Mouse (Mus musculus) olfactory bulb, adult 2 months (tissue): Measurements from ENCODE around the gene Itgb7.

ENCODE experiments used
- CTCF ChIP-seq: fragments of 200-500 bp; IDR thresholded peaks from 2 replicates; pipeline ENCODE4 v1.5.1; 2012; ENCODE audit warnings: low read depth, mild to moderate bottlenecking, low read length, moderate library complexity; ENCODE audit not compliant: insufficient read depth
- POLR2A ChIP-seq: fragments of 200-500 bp; IDR thresholded peaks from 2 replicates; pipeline ENCODE4 v1.6.1; 2012; ENCODE audit warnings: mild to moderate bottlenecking, low read depth, low read length, moderate library complexity; ENCODE audit not compliant: insufficient read depth

DNA sequence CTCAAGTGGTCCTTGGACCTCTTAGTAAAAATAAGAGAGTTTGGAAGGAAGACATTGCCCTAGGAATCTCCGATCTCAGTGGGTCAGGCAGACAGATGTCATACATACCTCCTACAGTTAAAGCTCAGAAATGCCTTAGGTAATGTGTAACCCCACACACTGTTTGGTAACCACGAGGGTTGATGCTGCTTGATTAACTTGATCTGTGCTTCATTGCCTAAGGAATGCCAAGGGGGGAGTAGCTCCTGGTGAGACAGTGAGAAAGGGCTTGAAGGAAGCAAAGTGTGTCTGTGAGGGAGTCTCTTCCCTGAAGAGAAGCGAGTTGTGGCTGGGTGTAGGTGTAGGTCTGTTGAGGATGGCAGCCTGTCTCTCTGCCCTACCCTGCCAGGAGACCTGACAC is 24.4 kb downstream of the Itgb7 start:
- no peak for TF ChIP-seq POLR2A
- TF ChIP-seq CTCF = no peak
